Mouse (Mus musculus) heart, postnatal 25 days (tissue): ENCODE measurements around the gene Slc13a4. TPM values are rescaled to one million over a fixed set of nuclear protein-coding genes. Genes with fewer than 3 reads are reported as not detected.

Source experiments
- DNase-seq: peaks from one replicate; pipeline ENCODE4 v3.0.0; 2022; ENCODE audit warnings: low spot score
- intact Hi-C: fragments of 180-260 bp; cut with DNase I; formaldehyde crosslinking; loops from one replicate; pipeline ENCODE4 v1.15.1; 2025
- total RNA-seq, 2 experiments: library from RNA; stranded (reverse); gene quantifications; 2 replicates each; pipeline ENCODE4 v1.2.3; 2021

Slc13a4 gene
- total RNA-seq, result under 1 TPM; 0.08 to 0.16 TPM

GRCm38 (mm10) chr6:35308037-35308436 is at the start of gene Slc13a4:
Gene Slc13a4, minus strand, starts transcription at chr6:35308131.
- intact Hi-C loops, result no loop called here
- no peak for DNase-seq

DNA sequence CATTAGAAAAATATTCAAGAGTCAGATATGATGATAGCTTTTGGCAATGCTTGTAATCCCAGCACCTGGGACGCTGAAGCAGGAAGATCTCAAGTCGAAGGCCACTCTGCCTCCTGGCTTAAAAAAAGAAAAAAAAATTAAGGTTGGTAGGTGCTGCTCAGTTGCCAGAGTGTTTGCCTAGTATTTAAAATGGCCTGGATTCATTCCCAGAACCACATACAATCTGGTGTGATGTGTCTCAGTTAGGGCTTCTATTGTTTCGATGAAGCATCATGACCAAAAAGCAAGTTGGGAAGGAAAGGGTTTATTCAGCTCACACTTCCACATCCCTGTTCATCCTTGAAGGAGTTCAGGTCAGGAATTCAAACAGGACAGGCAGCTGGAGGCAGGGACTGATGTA is 47.4 kb upstream of the Slc13a4 start:
- no peak for DNase-seq
- intact Hi-C loops, result no loop called here

DNA sequence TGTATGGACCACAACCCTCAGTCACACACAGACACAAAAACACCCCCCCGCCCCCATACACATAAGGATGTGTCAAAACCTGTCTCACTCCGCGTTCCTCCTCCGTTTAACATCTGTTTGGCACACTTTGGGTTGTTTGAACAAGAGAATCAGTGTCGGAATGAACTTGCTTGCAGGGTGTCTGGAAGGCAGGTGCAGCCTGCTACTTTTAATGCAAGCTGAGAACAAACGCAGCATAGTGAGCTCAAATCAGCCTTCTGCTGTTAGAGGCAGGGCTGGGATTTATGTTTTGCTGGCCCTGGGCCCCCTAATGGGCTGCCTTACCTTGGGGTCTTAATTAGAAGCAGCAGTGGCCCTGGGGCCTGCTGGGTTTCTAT is 46.7 kb upstream of the Slc13a4 start:
- intact Hi-C loops, result no loop called here
- DNase-seq, result no peak

DNA sequence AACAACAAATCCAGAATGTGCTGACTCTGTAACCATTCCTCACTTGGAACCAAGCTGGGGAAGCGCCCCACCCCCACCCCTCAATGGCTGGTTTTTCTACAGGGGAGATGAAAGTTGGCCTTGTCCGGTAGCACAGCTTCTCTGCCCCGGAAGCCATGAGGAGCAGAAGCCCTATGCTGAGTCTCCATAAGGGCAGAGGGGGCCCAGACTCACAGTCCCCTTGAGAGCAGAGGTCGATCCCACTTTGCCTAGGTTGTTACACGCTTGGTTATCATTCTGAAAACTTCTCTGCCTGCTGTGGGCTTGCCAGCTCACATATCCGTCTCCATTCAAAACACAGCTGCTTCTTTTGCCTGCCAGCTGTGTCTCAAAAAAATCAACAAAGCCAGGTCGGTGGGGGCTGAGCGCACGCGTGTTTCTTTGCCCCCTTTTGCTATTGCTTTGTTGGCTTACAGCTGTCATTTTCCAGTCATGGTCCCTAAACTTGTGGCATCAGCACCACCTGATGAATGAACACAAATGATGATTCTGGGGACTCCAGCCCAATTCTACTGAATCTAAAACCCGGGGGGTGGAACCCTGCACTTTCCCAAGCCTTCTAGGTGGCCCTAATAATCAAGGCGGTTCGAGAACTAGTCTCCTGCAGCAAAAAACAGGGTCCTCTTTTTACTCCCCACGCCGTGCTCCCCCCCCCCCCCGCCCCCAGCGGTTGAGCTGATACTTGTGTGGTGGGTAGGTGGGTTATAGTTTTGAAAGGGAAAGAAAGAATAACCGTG is 46.1 kb upstream of the Slc13a4 start:
- DNase-seq, result no peak
- intact Hi-C loops, result no loop called here

DNA sequence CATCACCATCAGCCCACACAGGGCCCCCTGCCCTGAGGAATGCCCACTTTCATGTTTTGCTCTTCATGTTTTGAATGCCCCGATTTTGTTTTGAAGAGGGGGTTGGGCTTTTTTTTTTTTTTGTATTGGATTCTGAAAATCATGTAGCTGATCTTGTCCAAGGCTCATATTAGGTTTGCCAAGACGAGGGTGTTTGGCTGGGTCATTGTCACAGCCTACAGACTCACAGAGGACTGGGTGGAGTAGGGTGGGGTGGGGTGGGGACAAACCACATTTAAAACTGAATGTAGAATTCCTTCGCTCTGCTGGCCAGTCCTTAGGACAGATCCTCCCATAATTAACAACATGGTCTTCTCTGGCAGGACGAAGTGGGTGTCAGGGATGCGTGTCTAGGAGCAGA is 45.5 kb upstream of the Slc13a4 start:
- no peak for DNase-seq
- intact Hi-C loops, result no loop called here

DNA sequence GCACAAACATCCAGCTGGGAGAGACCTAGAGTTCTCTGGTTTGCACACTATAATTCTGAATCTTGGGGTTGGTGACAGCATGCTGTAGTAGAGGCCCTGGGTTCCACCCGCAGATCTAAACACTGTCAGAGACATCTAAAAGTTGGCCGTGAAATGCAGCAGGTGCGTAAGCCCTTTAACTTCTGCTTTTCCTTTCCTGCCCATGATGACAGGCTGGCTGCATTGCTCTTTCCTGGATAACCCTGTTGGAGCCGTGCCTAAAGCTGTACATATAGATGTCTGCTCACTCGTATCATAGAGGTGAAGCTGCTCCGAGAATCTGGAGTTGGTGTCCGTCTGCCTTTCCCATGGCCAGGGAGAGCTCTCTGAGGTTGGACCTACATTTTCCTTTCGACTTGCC is 44.9 kb upstream of the Slc13a4 start:
- intact Hi-C loops, result no loop called here
- DNase-seq, result no peak

DNA sequence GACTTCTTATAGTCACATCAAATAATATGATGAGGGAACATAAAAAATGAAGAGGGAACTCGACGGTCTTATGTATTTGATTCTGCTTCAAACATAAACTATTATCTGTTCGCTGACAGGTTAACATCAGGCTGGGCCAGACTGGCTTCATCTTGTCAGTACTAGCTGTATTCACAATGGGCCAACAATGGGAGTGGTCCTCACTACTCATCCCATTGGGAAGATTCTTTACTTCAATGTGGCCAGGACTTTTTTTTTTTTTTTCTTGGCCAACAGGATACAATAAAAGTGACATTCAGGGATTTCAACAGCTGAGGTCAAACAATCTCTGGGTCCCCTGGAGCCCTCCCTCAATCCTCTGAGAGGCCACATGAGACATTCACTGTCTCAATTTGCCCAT is 43.9 kb upstream of the Slc13a4 start:
- intact Hi-C loops, result no loop called here
- no peak for DNase-seq

- intact Hi-C loops, result no loop called here
- peak; percentile 62 for DNase-seq
Measured at GRCm38 (mm10) chr6:35349784-35350183, 41.9 kb upstream of the Slc13a4 start.

GRCm38 (mm10) chr6:35338640-35339039 is 30.7 kb upstream of the Slc13a4 start:
- intact Hi-C loops, result no loop called here
- no peak for DNase-seq

DNA sequence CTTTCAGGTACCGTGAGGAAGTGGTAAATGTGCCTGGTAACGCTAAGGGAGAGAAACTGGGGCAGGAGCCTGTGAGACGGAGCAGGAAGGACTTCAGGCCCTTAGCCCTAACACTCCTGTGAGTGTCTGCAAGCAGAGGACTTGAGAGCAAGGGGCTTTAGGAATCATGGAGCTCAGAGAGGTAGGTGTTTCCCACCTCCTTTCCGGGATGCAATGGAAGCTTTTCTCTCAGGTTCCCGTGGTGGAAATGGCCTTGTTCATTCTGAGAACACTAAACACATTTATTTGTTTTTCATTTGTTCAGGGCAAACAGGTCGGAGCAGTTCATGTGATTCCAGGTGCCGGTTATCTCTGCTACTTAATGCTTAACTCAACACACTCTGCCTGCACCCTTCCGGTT is 29.9 kb upstream of the Slc13a4 start:
- intact Hi-C loops, result no loop called here
- no peak for DNase-seq

DNA sequence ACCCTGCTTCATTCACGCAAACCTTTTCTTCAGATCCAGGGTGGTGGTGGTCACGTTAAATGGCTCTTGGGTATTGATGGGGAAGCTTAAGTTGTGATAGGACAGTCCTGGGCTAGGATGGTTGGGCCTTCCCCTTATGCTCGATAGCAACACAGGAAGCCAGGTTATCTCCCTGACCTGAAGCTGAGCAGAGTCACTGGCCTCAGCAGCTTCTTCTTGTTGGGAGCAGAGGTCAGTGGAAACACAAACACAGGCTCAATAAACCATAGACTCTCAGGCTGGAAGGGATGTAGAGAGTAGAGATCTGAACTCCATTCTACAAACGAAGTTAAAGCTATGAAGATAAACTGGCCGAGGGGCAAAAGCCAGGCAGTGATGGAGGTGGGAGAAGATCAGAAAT is 27.5 kb upstream of the Slc13a4 start:
- intact Hi-C loops, result no loop called here
- no peak for DNase-seq

- no peak for DNase-seq
- intact Hi-C loops, result no loop called here
Measured at GRCm38 (mm10) chr6:35334278-35334677, 26.3 kb upstream of the Slc13a4 start.

- DNase-seq, result no peak
- intact Hi-C loops, result no loop called here
Measured at GRCm38 (mm10) chr6:35333632-35334031, 25.7 kb upstream of the Slc13a4 start.

DNA sequence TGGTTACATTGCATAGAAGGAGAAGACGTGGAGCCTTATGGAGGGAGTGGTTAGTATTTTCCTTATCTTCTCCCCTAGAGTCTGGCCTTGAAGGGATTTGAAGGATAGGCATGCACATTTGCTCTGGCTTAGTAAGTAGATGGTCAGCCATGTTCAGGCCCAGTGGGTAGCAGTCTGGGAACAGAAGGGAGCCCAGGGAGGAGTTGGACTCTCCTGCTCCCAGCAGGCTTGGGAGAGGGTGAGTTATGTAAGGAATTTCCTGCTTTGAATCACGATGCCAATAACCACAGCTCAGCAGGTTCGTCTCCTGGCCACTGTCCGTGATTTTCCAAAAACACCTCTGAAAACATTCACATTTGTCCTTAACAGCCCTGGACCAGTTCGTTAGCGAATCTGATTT is 22.9 kb upstream of the Slc13a4 start:
- no peak for DNase-seq
- intact Hi-C loops, result no loop called here

DNA sequence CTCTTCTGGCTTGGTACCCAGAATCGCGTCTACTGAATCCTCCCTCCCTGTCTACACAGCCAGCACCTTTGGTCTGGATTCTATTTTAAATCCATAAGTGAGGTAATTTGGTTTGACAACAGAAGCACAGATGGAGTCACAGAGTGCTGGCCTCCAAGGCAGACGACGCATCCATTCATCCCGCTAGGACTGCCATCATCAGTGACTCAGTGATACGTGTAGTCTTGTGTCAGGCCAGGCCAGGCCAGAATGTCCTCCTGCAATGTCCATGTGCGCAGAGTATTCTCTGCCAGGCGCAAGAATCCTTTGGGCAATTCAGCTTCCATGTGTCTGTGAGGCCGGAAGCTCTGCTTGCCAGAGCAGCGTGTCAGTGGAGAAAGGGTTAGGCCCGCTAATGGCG is 22.0 kb upstream of the Slc13a4 start:
- intact Hi-C loops, result no loop called here
- DNase-seq, result no peak

- peak; percentile 45 for DNase-seq
- intact Hi-C loops, result no loop called here
Measured at GRCm38 (mm10) chr6:35326111-35326515, 18.2 kb upstream of the Slc13a4 start, which contains the start of gene Fam180a. Gene Fam180a, minus strand, starts transcription at chr6:35326141.

GRCm38 (mm10) chr6:35324306-35324705 is 16.4 kb upstream of the Slc13a4 start:
- DNase-seq, result no peak
- intact Hi-C loops, result no loop called here

DNA sequence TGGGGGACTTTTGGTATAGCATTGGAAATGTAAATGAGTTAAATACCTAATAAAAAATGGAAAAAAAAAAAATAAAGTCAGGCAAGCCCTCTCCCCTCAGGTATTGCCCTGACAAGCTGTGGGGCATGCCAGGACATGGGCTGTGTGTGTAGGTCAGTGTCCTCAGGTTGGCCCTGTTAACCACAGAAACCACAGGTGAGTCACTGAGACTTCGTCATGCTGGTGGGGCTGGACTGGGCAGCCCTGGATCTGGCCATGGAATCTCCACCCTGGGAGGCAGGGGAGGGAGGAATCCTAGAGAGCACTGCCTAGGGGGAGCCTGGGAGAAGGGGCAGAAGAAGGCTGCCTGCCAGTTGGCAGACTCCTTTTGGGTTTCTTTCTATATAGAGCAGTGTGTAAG is 15.1 kb upstream of the Slc13a4 start:
- DNase-seq, result no peak
- intact Hi-C loops, result no loop called here

DNA sequence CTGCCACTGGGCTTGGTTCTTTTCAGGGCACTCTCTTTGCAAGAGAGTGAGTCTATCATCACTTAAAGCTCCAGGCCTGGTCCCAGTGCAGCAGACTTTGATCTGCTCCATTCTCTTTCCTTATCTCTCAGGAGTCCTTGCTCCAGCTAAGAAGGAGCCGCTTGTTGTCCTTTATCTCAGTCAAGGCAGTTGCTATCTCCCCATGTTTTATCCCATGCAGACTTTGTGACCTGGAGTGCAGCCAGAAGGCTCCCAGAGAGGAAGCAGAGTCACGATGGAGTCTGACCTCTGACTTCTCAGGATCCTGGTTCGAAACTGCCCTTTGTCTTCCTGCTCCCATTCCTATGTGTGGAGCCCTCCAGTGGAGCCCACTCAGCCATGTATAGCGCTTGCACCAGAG is 13.2 kb upstream of the Slc13a4 start:
- DNase-seq, result no peak
- intact Hi-C loops, result no loop called here

DNA sequence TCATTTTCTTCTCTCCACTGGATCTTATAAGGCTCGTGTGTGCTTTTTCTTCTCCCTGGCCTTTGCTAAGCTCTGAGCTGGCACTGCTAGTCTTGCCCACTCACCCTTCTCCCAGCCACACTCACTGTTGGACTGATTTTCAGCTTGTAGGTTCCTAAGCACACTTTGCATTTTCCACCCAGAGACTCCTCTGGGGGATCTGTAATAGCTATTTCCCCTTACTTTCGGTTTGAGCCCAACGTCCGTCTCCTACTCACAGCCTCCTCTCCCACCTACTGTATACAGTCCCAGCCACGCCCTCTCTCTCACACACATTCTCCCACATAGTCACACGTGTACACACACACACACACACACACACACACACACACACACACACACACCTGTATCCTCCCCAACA is 11.9 kb upstream of the Slc13a4 start:
- DNase-seq, result no peak
- intact Hi-C loops, result no loop called here

- no peak for DNase-seq
- intact Hi-C loops, result no loop called here
Measured at GRCm38 (mm10) chr6:35313520-35313919, 5.6 kb upstream of the Slc13a4 start.

DNA sequence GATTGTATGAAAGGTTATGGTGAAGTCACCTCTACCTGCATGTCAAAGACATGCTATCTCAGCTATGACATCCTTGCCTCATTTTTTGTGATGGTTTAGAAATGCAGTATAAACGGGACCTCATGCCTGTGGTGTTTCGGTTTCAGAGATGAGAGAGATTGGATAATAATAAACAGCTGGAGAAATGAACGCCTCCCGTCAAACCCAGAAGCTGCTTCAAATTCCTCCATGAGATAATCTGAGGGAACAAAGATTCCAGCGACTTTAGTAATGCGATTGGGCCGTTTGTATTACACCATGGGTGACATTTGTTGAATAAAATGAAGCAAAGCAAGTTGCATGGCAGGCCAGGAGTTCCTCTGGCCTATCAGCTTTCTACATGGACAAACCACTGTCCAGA is 1.5 kb upstream of the Slc13a4 start:
- DNase-seq, result no peak
- intact Hi-C loops, result no loop called here
